Mouse (Mus musculus) C2C12 (cell line): ENCODE data around the gene Uqcc3. TPM values are rescaled to one million over a fixed set of nuclear protein-coding genes. Genes with fewer than 3 reads are reported as not detected.
"Not testable (repeated sequence)": the region's sequence is repeated elsewhere in the genome, so short reads cannot be mapped to it uniquely, and the experiment has no call there.

ENCODE experiments used
- H3K27me3 ChIP-seq: one replicate; pipeline ENCODE4 v1.6.1; 2011; ENCODE audit not compliant: control insufficient read depth, insufficient read depth, insufficient read length
- H3K36me3 ChIP-seq: one replicate; pipeline ENCODE4 v1.6.1; 2011; ENCODE audit not compliant: control insufficient read depth, insufficient read depth
- H3K4me3 ChIP-seq: one replicate; pipeline ENCODE4 v1.5.1; 2011; ENCODE audit warnings: mild to moderate bottlenecking, control low read depth; ENCODE audit not compliant: poor library complexity, insufficient read depth, severe bottlenecking
- H3K79me2 ChIP-seq: one replicate; pipeline ENCODE4 v1.6.1; 2011; ENCODE audit not compliant: control insufficient read depth, insufficient read depth
- H3K79me3 ChIP-seq: one replicate; pipeline ENCODE4 v1.6.1; 2011; ENCODE audit warnings: low read depth, control low read depth
- H3ac ChIP-seq: one replicate; pipeline ENCODE3; 2011; ENCODE audit warnings: low read depth; ENCODE audit not compliant: control insufficient read depth, insufficient read length
- CEBPB ChIP-seq: IDR thresholded peaks from one replicate; pipeline ENCODE4 v1.6.1; 2011; ENCODE audit warnings: low read depth, mild to moderate bottlenecking, control low read depth, moderate library complexity
- CTCF ChIP-seq: IDR thresholded peaks from one replicate; pipeline ENCODE4 v1.5.1; 2011; ENCODE audit not compliant: control insufficient read depth, insufficient read depth, insufficient read length
- FOSL1 ChIP-seq: IDR thresholded peaks from one replicate; pipeline ENCODE4 v1.8.0; 2011; ENCODE audit warnings: mild to moderate bottlenecking, low read length; ENCODE audit not compliant: poor library complexity, insufficient read depth, severe bottlenecking
- MAX ChIP-seq: IDR thresholded peaks from one replicate; pipeline ENCODE4 v1.6.1; 2011; ENCODE audit warnings: mild to moderate bottlenecking, control low read depth
- MYOD1 ChIP-seq: IDR thresholded peaks from one replicate; pipeline ENCODE4 v1.6.1; 2011; ENCODE audit warnings: low read depth; ENCODE audit not compliant: control insufficient read depth, insufficient read length
- MYOG ChIP-seq: IDR thresholded peaks from one replicate; pipeline ENCODE4 v1.6.1; 2011; ENCODE audit not compliant: control insufficient read depth, insufficient read length; ENCODE audit errors: extremely low read depth
- USF1 ChIP-seq: IDR thresholded peaks from one replicate; pipeline ENCODE4 v1.6.1; 2011; ENCODE audit warnings: low read depth, mild to moderate bottlenecking, control low read depth, moderate library complexity
- polyA plus RNA-seq: library from polyadenylated mRNA; unstranded; fragments of >200 nt; fragmentation: generic; extraction: Trizol; gene quantifications from one replicate; pipeline ENCODE4 v1.2.1, GENCODE M21; 2012; ENCODE audit warnings: missing spikeins

The Uqcc3 gene
- polyA plus RNA-seq, 1 experiment, result 34.4 TPM

DNA sequence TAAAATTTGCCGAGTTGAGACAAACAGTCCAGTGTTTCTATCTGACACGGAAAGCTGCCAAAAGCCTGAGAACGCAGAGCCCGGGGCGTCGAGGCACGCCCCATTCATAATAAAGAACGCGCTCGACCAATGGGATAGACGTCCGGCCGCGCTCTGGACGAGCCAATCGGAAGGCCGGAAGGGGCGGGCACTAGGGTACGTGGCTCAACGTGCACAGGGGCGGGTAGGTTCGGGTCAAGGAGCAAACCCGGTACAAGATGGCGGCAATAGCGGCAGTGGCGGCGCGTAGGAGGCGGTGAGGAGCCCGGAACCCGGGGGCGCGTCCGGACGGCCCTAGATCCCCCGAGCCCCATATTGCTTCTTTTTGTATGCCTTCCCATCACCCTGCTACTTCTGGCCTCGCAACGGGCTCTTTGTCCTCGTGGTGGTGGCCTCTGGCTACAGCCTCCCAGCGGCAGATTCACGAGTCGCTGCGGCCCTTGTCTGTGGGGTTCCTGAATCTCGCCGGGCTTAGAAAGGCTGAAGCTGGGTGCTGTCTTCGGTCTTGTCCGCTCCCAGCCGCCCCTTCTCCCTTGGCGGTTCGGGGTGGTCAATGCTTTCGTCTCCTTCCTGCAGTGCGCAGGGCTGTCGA, 17.3 kb upstream of the Uqcc3 start, which contains the start of gene Ganab:
Gene Ganab (plus strand): TSS at position 207 of the 631 bp plus-strand sequence.
- H3K79me2 ChIP-seq, result peaks cover 94% of the 10 kb centered on the region

DNA sequence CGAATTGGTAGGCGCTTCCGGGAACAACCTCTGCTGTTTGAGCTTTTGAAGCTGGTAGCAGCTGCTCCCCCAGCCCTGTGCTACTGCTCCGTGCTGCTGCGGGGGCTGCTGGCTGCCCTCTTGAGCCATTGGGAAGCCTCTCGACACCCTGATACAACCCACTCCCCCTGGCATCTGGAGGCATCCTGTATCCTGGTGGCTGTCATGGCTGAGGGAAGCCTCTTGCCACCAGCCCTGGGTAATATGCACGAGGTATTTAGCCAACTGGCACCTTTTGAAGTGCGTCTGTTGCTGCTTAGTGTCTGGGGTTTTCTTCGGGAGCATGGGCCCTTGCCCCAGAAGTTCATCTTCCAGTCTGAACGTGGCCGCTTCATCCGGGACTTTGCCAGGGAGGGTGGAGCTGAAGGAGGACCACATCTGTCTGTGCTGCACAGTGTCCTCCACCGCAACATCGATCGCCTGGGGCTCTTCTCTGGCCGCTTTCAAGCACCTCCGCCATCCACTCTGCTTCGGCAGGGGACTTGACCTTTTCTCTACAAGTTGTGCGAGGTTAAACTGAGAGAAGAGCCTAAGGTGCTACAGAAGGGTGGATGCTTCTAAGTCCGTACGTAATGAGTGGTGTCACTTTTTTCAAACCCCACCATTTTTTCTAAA, 16.6 kb upstream of the Uqcc3 start:
- peaks cover 49% of the 10 kb centered on the region for H3K36me3 ChIP-seq
- peak overlapping the region; percentile 44 for H3ac ChIP-seq
- not testable (repeated sequence) for H3K27me3 ChIP-seq
- peaks cover 93% of the 10 kb centered on the region for H3K79me2 ChIP-seq
- H3K4me3 ChIP-seq, result peak overlapping the region; percentile 100
- peaks cover 73% of the 10 kb centered on the region for H3K79me3 ChIP-seq

More for the DNA sequence above, 17.3 kb upstream of the Uqcc3 start, which contains the start of gene Ganab:
- no peak for TF ChIP-seq CEBPB
- no peak for TF ChIP-seq USF1
- TF ChIP-seq MAX, result no peak
- peaks cover 72% of the 10 kb centered on the region for H3K79me3 ChIP-seq
- peak within 1 kb of the TSS; percentile 100 for H3K4me3 ChIP-seq
- H3K27me3 ChIP-seq, result no peaks in the 10 kb centered on the region
- peak within 1 kb of the TSS; percentile 99 for H3ac ChIP-seq
- H3K36me3 ChIP-seq, result peaks cover 55% of the 10 kb centered on the region

DNA sequence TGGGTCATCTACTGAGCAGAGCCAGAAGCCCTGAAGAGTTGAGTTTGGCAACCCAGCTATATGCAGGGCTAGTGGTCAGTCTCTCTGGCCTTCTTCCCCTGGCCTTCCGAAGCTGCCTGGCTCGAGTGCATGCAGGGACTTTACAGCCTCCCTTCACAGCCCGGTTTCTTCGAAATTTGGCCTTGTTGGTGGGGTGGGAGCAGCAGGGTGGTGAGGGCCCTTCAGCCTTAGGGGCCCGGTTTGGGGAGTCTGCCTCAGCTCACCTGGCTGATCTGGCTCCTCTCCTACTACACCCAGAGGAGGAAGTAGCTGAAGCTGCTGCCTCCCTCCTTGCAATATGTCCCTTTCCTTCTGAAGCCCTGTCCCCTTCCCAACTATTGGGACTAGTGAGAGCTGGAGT, 15.5 kb upstream of the Uqcc3 start:
- peaks cover 85% of the 10 kb centered on the region for H3K79me2 ChIP-seq
- not testable (repeated sequence) for H3K27me3 ChIP-seq, H3K4me3 ChIP-seq
- peaks cover 64% of the 10 kb centered on the region for H3K79me3 ChIP-seq
- H3K36me3 ChIP-seq, result peaks cover 51% of the 10 kb centered on the region
- peak overlapping the region; percentile 1 for H3ac ChIP-seq

DNA sequence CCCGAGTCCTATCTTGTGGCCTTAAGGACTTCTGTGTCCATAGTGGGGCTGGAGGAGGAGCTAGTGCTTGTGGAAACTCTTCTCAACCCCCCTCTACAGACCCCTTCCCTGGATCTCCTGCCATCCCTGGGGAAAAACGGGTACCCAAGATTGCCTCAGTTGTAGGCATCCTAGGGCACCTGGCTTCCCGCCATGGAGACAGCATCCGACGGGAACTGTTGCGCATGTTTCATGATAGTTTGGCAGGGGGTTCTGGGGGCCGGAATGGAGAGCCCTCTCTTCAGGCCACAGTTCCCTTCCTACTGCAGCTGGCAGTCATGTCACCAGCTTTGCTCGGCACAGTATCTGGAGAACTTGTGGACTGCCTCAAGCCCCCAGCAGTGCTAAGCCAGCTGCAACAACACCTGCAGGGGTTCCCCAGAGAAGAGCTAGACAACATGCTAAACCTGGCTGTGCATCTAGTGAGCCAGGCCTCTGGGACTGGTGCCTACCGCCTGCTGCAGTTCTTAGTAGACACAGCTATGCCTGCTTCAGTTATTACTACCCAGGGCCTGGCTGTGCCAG, 14.8 kb upstream of the Uqcc3 start:
- TF ChIP-seq FOSL1, result no peak
- no peak for TF ChIP-seq CTCF
- TF ChIP-seq MYOG, result no peak
- TF ChIP-seq MAX, result no peak
- no peak for TF ChIP-seq MYOD1
- TF ChIP-seq USF1, result no peak
- no peak for TF ChIP-seq CEBPB
- Histone ChIP-seq H3K27me3 (no peaks in the 10 kb centered on the region), H3K36me3 (peaks cover 52% of the 10 kb centered on the region), H3K79me2 (peaks cover 85% of the 10 kb centered on the region), H3K4me3 (no peak overlapping the region), H3ac (no peak overlapping the region), H3K79me3 (peaks cover 58% of the 10 kb centered on the region)

DNA sequence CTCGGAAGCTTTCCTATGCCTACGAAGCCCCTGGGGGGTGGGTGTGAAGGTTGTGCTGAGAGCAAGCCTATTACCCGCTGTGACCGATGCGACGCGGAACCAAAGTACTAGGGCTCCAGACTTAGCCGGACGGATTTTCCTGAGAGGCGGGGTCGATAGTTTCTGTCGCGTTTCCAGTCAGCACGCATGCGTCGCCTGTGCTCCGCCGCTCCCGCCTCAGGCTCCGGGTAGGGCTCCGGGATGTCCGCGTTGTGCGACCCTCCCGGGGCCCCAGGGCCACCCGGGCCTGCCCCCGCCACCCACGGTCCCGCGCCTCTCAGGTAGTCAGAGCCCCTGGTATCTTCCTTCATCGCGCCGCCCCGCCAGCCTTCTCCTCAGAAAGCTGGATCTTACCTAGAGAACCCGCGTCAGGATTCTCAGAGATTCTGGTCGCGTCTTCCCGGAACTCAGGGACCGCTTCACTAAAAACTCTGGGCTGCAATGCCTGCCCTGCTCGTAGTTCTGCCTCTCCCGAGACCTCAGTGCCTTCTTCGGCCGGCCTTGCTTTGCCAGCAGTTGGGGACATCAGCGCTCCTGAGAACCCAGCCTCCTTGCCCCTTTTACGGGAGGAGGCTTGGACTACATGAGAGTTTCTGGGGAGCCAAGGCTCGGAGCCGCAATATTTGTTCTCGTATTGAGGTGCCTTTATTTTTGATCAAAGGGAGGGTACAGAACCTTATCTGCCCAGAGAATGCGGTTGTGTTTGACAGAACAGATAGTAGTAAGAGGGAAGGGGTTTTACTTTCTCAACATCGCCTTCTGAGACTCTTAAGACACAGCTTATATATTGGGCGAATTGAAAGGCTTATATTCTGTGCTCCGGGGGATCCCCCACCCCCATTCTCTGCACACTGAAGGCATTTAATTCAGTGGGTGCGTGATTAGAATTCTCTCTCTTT, 12.4 kb upstream of the Uqcc3 start, which contains the start of gene Ints5:
Gene Ints5 (plus strand): TSS at position 177 of the 938 bp plus-strand sequence.
- H3K79me2 ChIP-seq, result peaks cover 84% of the 10 kb centered on the region
- H3K36me3 ChIP-seq, result peaks cover 55% of the 10 kb centered on the region
- peak within 1 kb of the TSS; percentile 99 for H3ac ChIP-seq
- peak within 1 kb of the TSS; percentile 94 for H3K4me3 ChIP-seq
- TF ChIP-seq MAX (peak; percentile 82), MYOD1 (no peak)
- H3K27me3 ChIP-seq, result no peaks in the 10 kb centered on the region
- H3K79me3 ChIP-seq, result peaks cover 51% of the 10 kb centered on the region
